Mouse (Mus musculus) midbrain, postnatal 0 days (tissue): ENCODE data around the gene Zfp672. TPM values are rescaled to one million over a fixed set of nuclear protein-coding genes. Genes with fewer than 3 reads are reported as not detected.
"Not testable (repeated sequence)": the region's sequence is repeated elsewhere in the genome, so short reads cannot be mapped to it uniquely, and the experiment has no call there.

Experiments used
- ATAC-seq: fragments of 200-750 bp; cut with Nextera tagmentation; 2 replicates; pipeline ENCODE4 v1.8.0; 2017; ENCODE audit warnings: moderate number of reproducible peaks, mild to moderate bottlenecking, moderate TSS enrichment, moderate library complexity; ENCODE audit not compliant: low FRiP score
- DNase-seq: peaks from one replicate; pipeline ENCODE4 v3.0.0-alpha.2; 2015; ENCODE audit warnings: low spot score
- H3K27ac ChIP-seq: fragments of 300-500 bp; sonication (generic); 2 replicates; pipeline ENCODE4 v1.5.1; 2014; ENCODE audit warnings: low read depth, mild to moderate bottlenecking, low read length, mixed read lengths
- H3K27me3 ChIP-seq: fragments of 300-500 bp; sonication (generic); 2 replicates; pipeline ENCODE4 v1.6.1; 2014; ENCODE audit warnings: low read length, control low read depth, mixed read lengths; ENCODE audit not compliant: insufficient read depth
- H3K36me3 ChIP-seq: fragments of 300-500 bp; sonication (generic); 2 replicates; pipeline ENCODE4 v1.6.1; 2014; ENCODE audit warnings: low read length, control low read depth, mixed read lengths; ENCODE audit not compliant: insufficient read depth
- H3K4me1 ChIP-seq: fragments of 300-500 bp; sonication (generic); 2 replicates; pipeline ENCODE4 v1.6.1; 2014; ENCODE audit warnings: mild to moderate bottlenecking, control low read depth, antibody characterized with exemption, low read length, mixed read lengths; ENCODE audit not compliant: insufficient read depth
- H3K4me2 ChIP-seq: fragments of 300-500 bp; sonication (generic); 2 replicates; pipeline ENCODE4 v1.6.1; 2014; ENCODE audit warnings: low read depth, mild to moderate bottlenecking, low read length, mixed read lengths; ENCODE audit not compliant: poor library complexity, severe bottlenecking
- H3K4me3 ChIP-seq: fragments of 300-500 bp; sonication (generic); 2 replicates; pipeline ENCODE4 v1.5.1; 2014; ENCODE audit warnings: low read depth, mild to moderate bottlenecking, low read length, moderate library complexity
- H3K9ac ChIP-seq: fragments of 300-500 bp; sonication (generic); replicated peaks from 2 replicates; pipeline ENCODE4 v1.6.1; 2014; ENCODE audit warnings: mild to moderate bottlenecking, low read length, moderate library complexity, mixed read lengths; ENCODE audit not compliant: poor library complexity, severe bottlenecking
- H3K9me3 ChIP-seq: fragments of 300-500 bp; sonication (generic); 2 replicates; pipeline ENCODE4 v1.6.1; 2016; ENCODE audit warnings: low read length, control low read depth
- CTCF ChIP-seq: IDR thresholded peaks from 2 replicates; pipeline ENCODE4 v1.5.1; 2016; ENCODE audit warnings: antibody characterized with exemption, mild to moderate bottlenecking
- WGBS: fragments of 180-500 bp; shearing (Covaris S2); extraction: QIAGEN DNeasy Blood & Tissue Kit; methylation state at CpG from one replicate; pipeline ENCODE4 v1.1.7; 2014; 5-methylcytosine and 5-hydroxymethylcytosine counted together
- polyA plus RNA-seq: library from polyadenylated mRNA; unstranded; fragments of >200 nt; fragmentation: Nextera tagmentation; extraction: Ambion mirVana; gene quantifications from 2 replicates; pipeline ENCODE4 v1.2.1, GENCODE M21; 2015
- total RNA-seq: library from RNA; depleted of rRNA; stranded (reverse); fragments of >200 nt; gene quantifications from 2 replicates; pipeline ENCODE4 v1.2.3, GENCODE M21; 2014

Zfp672 gene
- total and polyA plus RNA-seq, 2 experiments from 2014 or later, result 38.1 to 46.9 TPM

DNA sequence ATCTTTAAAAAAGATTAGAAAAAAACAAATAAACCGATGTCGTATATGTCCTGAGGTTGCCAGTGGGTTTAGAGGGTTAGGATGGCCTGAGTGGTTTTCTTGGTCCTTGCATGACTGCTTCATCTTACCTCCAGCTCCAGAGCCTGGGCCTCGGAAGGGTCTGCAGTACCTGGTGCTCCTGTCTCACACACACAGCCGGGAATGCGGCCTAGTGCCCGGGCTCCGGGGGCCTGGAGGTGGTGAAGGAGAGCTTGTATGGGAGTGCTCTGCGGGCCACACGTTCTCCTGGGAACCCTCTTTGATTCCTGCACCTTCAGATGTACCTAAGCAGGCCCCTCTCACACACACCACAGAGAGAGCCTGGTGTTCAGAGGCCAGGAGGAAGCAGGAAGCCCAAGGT, 21.5 kb downstream of the Zfp672 start:
- Histone ChIP-seq H3K4me2 (no peak overlapping the region), H3K4me3 (no peak overlapping the region), H3K9ac (no peak overlapping the region), H3K4me1 (peaks cover 9% of the 10 kb centered on the region; the same call in 1 of the 2 replicates), H3K27ac (no peak overlapping the region), H3K27me3 (peaks cover 2% of the 10 kb centered on the region; the same call in 1 of the 2 replicates), H3K36me3 (peaks cover 7% of the 10 kb centered on the region; the same call in 1 of the 2 replicates), H3K9me3 (no peaks in the 10 kb centered on the region)
- ATAC-seq (no peak), DNase-seq (no peak)
- 97% methylated on average over 9 of the region's 9 CpGs for WGBS
- no peak for TF ChIP-seq CTCF

DNA sequence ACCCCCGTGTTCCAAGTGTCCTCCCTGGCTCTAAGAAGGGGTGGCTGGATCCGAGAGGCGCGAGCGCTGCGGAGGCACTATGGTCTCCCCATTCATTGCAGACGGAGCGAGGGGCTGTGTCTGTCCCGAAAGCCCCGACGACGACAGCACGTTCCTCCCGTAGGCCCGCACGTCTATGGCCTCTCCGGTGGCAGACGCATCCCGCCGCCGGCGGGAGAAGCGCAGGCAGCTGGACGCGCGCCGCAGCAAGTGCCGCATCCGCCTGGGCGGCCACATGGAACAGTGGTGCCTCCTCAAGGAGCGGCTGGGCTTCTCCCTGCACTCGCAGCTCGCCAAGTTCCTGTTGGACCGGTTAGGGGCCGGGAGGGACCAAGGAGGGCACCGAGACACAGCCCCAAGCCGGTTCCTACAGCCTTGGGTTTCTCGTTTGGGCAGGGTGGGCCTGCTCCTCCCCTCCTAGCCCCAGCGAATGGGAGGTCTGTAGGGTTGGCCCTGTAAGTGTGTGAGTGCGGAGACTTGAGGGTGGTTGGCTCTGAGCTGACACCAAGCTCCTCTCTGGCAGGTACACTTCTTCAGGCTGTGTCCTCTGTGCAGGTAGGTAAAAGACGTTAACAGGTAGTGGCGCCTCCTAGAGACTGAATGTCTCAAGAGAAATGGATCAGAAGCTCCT, 22.6 kb downstream of the Zfp672 start:
- DNase-seq, result peak; percentile 24
- under 1% methylated on average over 42 of the region's 42 CpGs for WGBS

DNA sequence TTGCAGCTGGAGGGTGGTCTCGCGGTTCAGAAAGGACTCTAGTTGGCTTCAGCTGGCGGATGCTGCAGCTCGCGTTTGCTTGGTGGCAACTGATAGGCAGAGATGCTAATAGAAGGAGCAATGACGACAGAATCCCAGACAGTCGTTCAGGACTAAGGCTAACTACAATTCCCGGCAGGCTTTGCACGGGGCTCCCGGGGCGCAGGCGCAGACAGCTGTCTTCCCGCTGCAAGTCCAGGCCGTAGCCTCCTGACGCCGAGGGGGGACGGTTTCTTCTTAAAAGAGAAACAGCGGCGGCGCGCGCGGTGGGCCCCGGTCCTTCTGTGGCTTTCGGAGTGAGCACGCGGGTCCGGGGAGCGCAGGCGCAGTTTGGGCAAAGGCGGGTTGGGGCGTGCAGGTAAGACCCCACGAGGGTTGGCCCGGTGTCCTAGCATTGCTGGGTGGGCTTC, 23.3 kb downstream of the Zfp672 start, which contains the start of gene Zfp692:
Gene Zfp692 (plus strand): TSS at position 210 of the 449 bp plus-strand sequence.
- H3K27ac ChIP-seq, result peak within 1 kb of the TSS; percentile 67
- TF ChIP-seq CTCF, result no peak; the same call in 1 of the 2 replicates
- peak within 1 kb of the TSS; percentile 31 for H3K4me3 ChIP-seq
- H3K4me1 ChIP-seq, result peaks cover 9% of the 10 kb centered on the region; the same call in 1 of the 2 replicates
- peak within 1 kb of the TSS; percentile 33 for H3K9ac ChIP-seq
- H3K27me3 ChIP-seq, result peaks cover 2% of the 10 kb centered on the region; the same call in 1 of the 2 replicates
- H3K9me3 ChIP-seq, result no peaks in the 10 kb centered on the region
- ATAC-seq (peak; percentile 84), DNase-seq (peak; percentile 99)
- peak within 1 kb of the TSS; percentile 56 for H3K4me2 ChIP-seq
- peaks cover 7% of the 10 kb centered on the region; the same call in 1 of the 2 replicates for H3K36me3 ChIP-seq
- under 1% methylated on average over 34 of the region's 34 CpGs for WGBS

More for the DNA sequence above, 22.6 kb downstream of the Zfp672 start:
- Histone ChIP-seq H3K4me3 (peak overlapping the region; percentile 31), H3K27ac (peak overlapping the region; percentile 67), H3K4me1 (peaks cover 9% of the 10 kb centered on the region; the same call in 1 of the 2 replicates), H3K9ac (peak overlapping the region; percentile 33), H3K27me3 (peaks cover 2% of the 10 kb centered on the region; the same call in 1 of the 2 replicates), H3K4me2 (peak overlapping the region; percentile 56), H3K9me3 (no peaks in the 10 kb centered on the region), H3K36me3 (peaks cover 7% of the 10 kb centered on the region; the same call in 1 of the 2 replicates)
- TF ChIP-seq CTCF, result no peak; the same call in 1 of the 2 replicates
- ATAC-seq, result peak; percentile 45

DNA sequence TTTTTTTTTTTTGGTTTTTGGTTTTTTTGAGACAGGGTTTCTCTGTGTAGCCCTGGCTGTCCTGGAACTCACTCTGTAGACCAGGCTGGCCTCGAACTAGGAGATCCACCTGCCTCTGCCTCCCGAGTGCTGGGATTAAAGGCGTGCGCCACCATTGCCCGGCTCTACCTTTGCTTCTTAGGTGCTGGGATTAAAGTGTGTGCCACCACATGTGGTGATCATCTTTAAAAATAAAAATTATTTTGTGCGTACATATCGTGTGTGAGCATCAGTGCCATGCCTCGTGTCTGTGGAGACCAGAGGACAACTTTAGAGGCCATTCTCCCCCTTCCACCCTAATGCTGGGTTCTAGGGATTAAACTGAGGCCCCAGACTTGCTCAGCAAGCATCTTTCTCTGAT, 24.8 kb downstream of the Zfp672 start:
- H3K4me3 ChIP-seq, H3K4me1 ChIP-seq, ATAC-seq, H3K27ac ChIP-seq, DNase-seq, H3K36me3 ChIP-seq, H3K9ac ChIP-seq, H3K9me3 ChIP-seq, H3K4me2 ChIP-seq, H3K27me3 ChIP-seq: not testable (repeated sequence)
- 98% methylated on average over 8 of the region's 8 CpGs for WGBS

DNA sequence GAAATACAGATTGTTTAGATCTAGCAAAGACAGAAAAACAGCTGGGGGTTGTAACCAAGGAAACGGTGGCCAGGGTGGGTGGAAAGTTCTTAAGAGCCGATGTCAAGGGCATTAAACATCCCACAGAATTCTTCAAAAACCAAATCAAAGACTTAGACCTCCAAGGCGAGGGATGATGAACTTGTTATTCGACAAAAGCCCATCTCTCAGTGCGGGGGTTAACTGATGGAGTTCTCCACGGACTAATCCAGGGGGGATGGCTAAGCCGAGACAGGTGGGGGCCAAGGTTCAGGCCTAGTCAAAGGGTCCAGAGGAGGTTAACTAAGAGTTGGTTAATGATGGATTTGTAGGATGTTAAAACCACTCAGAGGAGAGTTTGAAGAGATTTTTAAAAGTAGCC, 26.5 kb downstream of the Zfp672 start:
- H3K9ac ChIP-seq, result no peak overlapping the region
- peak overlapping the region; percentile 55 for H3K4me2 ChIP-seq
- H3K9me3 ChIP-seq, result no peaks in the 10 kb centered on the region
- no peak for TF ChIP-seq CTCF
- H3K4me3 ChIP-seq, result peak overlapping the region; percentile 63
- H3K4me1 ChIP-seq, result peaks cover 9% of the 10 kb centered on the region; the same call in 1 of the 2 replicates
- peak; percentile 17 for DNase-seq
- H3K36me3 ChIP-seq, result peaks cover under 1% of the 10 kb centered on the region; the same call in 1 of the 2 replicates
- ATAC-seq, result no peak
- WGBS, result 7% methylated on average over 7 of the region's 7 CpGs
- H3K27me3 ChIP-seq, result no peaks in the 10 kb centered on the region; the same call in 1 of the 2 replicates
- H3K27ac ChIP-seq, result no peak overlapping the region
